Mouse (Mus musculus) thymus, postnatal 0 days (tissue): ENCODE results near the gene Stoml1. TPM values are rescaled to one million over a fixed set of nuclear protein-coding genes. Genes with fewer than 3 reads are reported as not detected.

Source experiments
- DNase-seq: peaks from one replicate; pipeline ENCODE4 v3.0.0-alpha.2; 2015; ENCODE audit warnings: low spot score
- microRNA-seq: library from miRNA; unstranded; fragments of <30 nt; microRNA quantifications from one replicate; pipeline ENCODE4, GENCODE M21; 2016; ENCODE audit warnings: borderline number of aligned reads
- polyA plus RNA-seq: library from polyadenylated mRNA; unstranded; fragments of >200 nt; fragmentation: Nextera tagmentation; extraction: Ambion mirVana; gene quantifications from 2 replicates; pipeline ENCODE4 v1.2.1, GENCODE M21; 2015

Gene Stoml1
- polyA plus RNA-seq, 1 experiment from 2014 or later: 55.1 TPM

DNA sequence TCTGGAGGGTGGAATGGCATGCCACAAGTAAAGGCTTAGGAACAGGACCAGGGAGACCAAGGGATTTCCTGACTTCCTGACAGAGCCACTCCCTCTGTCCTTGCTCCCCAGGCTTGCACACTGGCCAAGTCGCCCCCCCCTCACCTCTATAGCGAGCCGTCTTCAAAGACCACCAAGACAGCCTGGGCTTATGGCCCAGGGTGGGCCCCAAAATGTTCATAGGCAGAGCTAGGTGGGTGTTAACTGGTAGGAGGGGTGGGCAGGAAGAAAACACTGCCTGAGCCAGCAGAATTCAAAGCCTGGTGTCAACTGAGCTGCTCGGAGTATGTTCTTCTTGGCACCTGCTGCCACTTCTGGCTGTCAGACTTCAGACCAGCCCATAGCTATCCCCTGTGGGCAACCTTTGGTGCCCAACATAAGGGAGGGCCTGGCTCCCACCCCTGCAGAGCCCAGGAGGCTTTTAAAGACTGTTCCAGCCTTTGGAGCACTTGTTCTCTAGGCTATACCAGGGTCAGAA is 45.1 kb downstream of the Stoml1 start:
- no peak for DNase-seq

DNA sequence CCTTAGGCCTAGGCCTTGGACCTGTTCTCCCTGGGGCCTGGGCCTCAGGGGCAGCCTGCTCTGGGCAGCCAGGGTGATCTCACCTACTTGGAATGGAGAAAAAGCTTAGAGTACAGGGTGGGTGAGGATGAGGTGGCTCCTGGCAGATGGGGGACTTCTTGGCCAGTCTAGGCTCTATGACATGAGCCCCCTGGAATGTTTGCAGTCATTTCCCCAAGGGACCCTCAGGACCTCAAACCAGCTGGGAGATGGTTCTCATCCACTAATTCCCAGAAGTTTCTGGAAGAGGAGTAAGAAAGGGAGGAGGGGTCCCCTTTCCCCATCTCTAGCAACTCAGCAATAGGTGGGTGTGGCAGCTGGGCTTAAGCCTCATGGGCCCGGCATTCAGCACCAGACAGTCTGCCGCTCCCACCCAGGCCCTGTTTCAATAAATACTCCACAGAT is 46.4 kb downstream of the Stoml1 start:
- DNase-seq: no peak

- no peak for DNase-seq
Measured at GRCm38 (mm10) chr9:58303115-58303514, 50.2 kb downstream of the Stoml1 start.

- DNase-seq: no peak
Measured at GRCm38 (mm10) chr9:58303599-58304271, 50.8 kb downstream of the Stoml1 start.

GRCm38 (mm10) chr9:58305686-58306085 is 52.7 kb downstream of the Stoml1 start:
- DNase-seq: no peak

DNA sequence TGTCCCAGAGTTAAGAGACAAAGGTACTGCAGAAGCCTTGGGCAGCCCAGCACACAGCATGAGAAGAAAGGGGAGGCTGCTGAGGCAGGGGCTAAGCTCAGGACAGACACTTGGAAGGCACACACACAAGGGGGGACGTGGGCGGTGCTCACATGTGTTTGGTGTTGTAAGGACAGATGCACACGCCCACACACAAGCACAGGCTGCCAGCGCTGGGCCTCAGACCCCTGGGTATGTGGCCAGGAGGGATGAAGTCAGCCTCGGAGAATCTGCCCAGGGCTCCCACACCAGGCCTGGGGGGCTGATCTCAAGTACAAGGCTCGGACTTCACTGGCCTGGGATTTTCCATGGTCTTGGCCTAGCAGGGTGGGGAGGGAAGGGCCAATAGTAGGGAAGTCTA is 55.4 kb downstream of the Stoml1 start:
- DNase-seq: no peak

GRCm38 (mm10) chr9:58310043-58310660 is 57.2 kb downstream of the Stoml1 start:
- no peak for DNase-seq

DNA sequence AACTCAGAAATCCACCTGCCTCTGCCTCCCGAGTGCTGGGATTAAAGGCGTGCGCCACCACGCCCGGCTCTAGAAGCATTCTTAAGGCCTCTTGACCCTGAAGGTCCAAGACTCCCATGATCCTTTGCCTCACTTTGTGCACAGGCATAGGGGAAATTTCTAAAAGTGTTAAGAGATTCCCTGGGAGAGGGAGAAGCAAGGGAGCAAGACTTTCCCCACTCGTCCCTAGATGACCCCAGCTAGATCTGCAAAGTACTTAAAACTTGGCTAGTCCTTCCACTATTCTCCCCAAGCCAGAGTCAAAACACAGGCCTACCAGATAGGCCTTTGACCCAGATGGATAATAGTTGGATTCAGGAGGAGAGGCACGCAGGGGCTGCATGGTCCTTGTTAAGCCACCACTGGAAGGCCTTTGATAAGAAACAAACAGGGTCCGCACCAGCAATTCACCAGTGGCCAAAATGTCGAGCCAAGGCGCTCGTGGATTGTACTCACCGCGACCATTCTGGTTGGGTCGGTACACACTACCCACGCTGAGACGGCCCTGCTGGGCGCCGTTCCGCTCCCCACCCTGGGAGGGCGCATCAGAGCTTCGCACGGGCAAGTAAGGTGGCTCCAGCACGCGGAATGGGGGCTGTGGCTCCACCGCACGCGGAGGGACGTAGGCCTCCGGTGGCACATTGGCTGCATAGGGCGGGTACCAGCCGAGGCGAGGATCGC is 58.4 kb downstream of the Stoml1 start:
- DNase-seq: no peak

Small RNA genes lying within 50 kb of the gene (microRNA-seq; reads per million reads assigned to microRNA genes)
- not detected for gene Mir6385

Other genes with a start within 250 kb of the Stoml1 start
- 2.2 and 2.7 TPM in 2 replicates for gene Cyp11a1, start 246.8 kb upstream of the Stoml1 start, polyA plus RNA-seq
- 0.94 and 1.1 TPM in 2 replicates for gene Stra6, start 189.4 kb upstream of the Stoml1 start, polyA plus RNA-seq
- 0.27 and 1.1 TPM in 2 replicates for gene Ccdc33, start 134.3 kb upstream of the Stoml1 start, polyA plus RNA-seq
- 11.5 and 14.7 TPM in 2 replicates for gene Islr, start 48.9 kb upstream of the Stoml1 start, polyA plus RNA-seq
- gene Islr2, start 48.8 kb upstream of the Stoml1 start, polyA plus RNA-seq: 0.06 TPM in 1 of 2 replicates, not detected in the other
- 17.8 and 18.3 TPM in 2 replicates for gene Pml, start 3.4 kb upstream of the Stoml1 start, polyA plus RNA-seq
- gene Loxl1, start 60.0 kb downstream of the Stoml1 start, polyA plus RNA-seq: 4.3 and 4.7 TPM in 2 replicates
- gene Tbc1d21, start 117.3 kb downstream of the Stoml1 start, polyA plus RNA-seq: not detected in 2 replicates
- 0.60 and 0.64 TPM in 2 replicates for gene Insyn1, start 235.4 kb downstream of the Stoml1 start, polyA plus RNA-seq